Mouse (Mus musculus) heart, postnatal 0 days (tissue): Measurements from ENCODE around the gene Cfap43.

Experiments
- CTCF ChIP-seq: IDR thresholded peaks from 2 replicates; pipeline ENCODE4 v1.5.1; 2016; ENCODE audit warnings: antibody characterized with exemption, control low read depth, low read depth
- EP300 ChIP-seq: IDR thresholded peaks from 2 replicates; pipeline ENCODE4 v1.6.1; 2016; ENCODE audit warnings: antibody characterized with exemption, low read depth

- no peak for TF ChIP-seq EP300
- peak; percentile 93 for TF ChIP-seq CTCF
Measured at GRCm38 (mm10) chr19:47931982-47932638, 13.0 kb upstream of the Cfap43 start.
